Mouse (Mus musculus) c-Kit-positive CD71-positive TER-119-negative erythroid progenitor cells, embryonic 14.5 days (primary cell): Measurements from ENCODE around the gene Otud4.
"Not testable (repeated sequence)": the region's sequence is repeated elsewhere in the genome, so short reads cannot be mapped to it uniquely, and the experiment has no call there.

Source experiments
- DNase-seq: peaks from one replicate; pipeline ENCODE4 v3.0.0-alpha.2; 2013; ENCODE audit warnings: low read depth

Otud4 gene

GRCm38 (mm10) chr8:79639586-79640451 is at the start of gene Otud4:
TSS of gene Otud4 (plus strand) at chr8:79639618.
- no peak for DNase-seq

- DNase-seq = no peak
Observed at GRCm38 (mm10) chr8:79600962-79601361, 38.5 kb upstream of the Otud4 start.

GRCm38 (mm10) chr8:79603204-79603603 is 36.2 kb upstream of the Otud4 start:
- not testable (repeated sequence) for DNase-seq

- DNase-seq = no peak
Observed at GRCm38 (mm10) chr8:79606225-79606624, 33.2 kb upstream of the Otud4 start.

GRCm38 (mm10) chr8:79606751-79607300 is 32.6 kb upstream of the Otud4 start:
- DNase-seq = no peak

- DNase-seq = no peak
Observed at GRCm38 (mm10) chr8:79608701-79609100, 30.7 kb upstream of the Otud4 start.

GRCm38 (mm10) chr8:79610268-79610667 is 29.1 kb upstream of the Otud4 start:
- DNase-seq = no peak

GRCm38 (mm10) chr8:79612298-79612697 is 27.1 kb upstream of the Otud4 start:
- no peak for DNase-seq

GRCm38 (mm10) chr8:79612965-79613364 is 26.5 kb upstream of the Otud4 start:
- DNase-seq = no peak

GRCm38 (mm10) chr8:79615741-79616350 is 23.6 kb upstream of the Otud4 start:
- no peak for DNase-seq

GRCm38 (mm10) chr8:79618906-79619305 is 20.5 kb upstream of the Otud4 start:
- no peak for DNase-seq

GRCm38 (mm10) chr8:79619353-79619752 is 20.1 kb upstream of the Otud4 start:
- no peak for DNase-seq

- DNase-seq = no peak
Observed at GRCm38 (mm10) chr8:79620000-79620399, 19.4 kb upstream of the Otud4 start.

GRCm38 (mm10) chr8:79620489-79621276 is 18.7 kb upstream of the Otud4 start:
- DNase-seq = no peak

- no peak for DNase-seq
Observed at GRCm38 (mm10) chr8:79622346-79622745, 17.1 kb upstream of the Otud4 start.

GRCm38 (mm10) chr8:79623351-79623750 is 16.1 kb upstream of the Otud4 start:
- no peak for DNase-seq

- DNase-seq = no peak
Observed at GRCm38 (mm10) chr8:79624416-79624815, 15.0 kb upstream of the Otud4 start.

GRCm38 (mm10) chr8:79626213-79626612 is 13.2 kb upstream of the Otud4 start:
- no peak for DNase-seq

- DNase-seq = no peak
Observed at GRCm38 (mm10) chr8:79635491-79635890, 3.9 kb upstream of the Otud4 start.

- no peak for DNase-seq
Observed at GRCm38 (mm10) chr8:79636151-79636550, 3.3 kb upstream of the Otud4 start.

- no peak for DNase-seq
Observed at GRCm38 (mm10) chr8:79637237-79637636, 2.2 kb upstream of the Otud4 start.

GRCm38 (mm10) chr8:79638001-79638706 is 1.3 kb upstream of the Otud4 start:
- no peak for DNase-seq
